Mouse (Mus musculus): ENCODE data around the gene Slc3a1. TPM values are rescaled to one million over a fixed set of nuclear protein-coding genes. Genes with fewer than 3 reads are reported as not detected.

Gene Slc3a1
- polyA plus RNA-seq, 1 experiment = 0.02 TPM

GRCm38 (mm10) chr17:85101751-85102150 lies 73.6 kb downstream of the Slc3a1 start:
- H3K36me3 ChIP-seq (ENCODE audit: control insufficient read depth, insufficient read depth) = peaks cover 17% of the 10 kb centered on the region
- H3K4me2 ChIP-seq (ENCODE audit: low read depth) = no peak overlapping the region
- H3K79me2 ChIP-seq (ENCODE audit: control insufficient read depth, insufficient read depth) = no peaks in the 10 kb centered on the region
- no peaks in the 10 kb centered on the region for H3K27me3 ChIP-seq (ENCODE audit: control insufficient read depth, insufficient read depth, insufficient read length)
- no peak overlapping the region for H3K4me3 ChIP-seq
- TF ChIP-seq POLR2AphosphoS2 (IDR thresholded peaks at IDR 0.05; ENCODE audit: insufficient read length, low read depth) = no peak
- TF ChIP-seq POLR2A (IDR thresholded peaks at IDR 0.05; ENCODE audit: insufficient read length, low read depth) = no peak
- TF ChIP-seq CEBPB (IDR thresholded peaks at IDR 0.05; ENCODE audit: insufficient read depth, poor library complexity, severe bottlenecking) = no peak
- no peak for TF ChIP-seq E2F4 (IDR thresholded peaks at IDR 0.05; ENCODE audit: insufficient read depth)
- TF ChIP-seq MYOG (IDR thresholded peaks at IDR 0.05; ENCODE audit: control insufficient read depth in 1 of 3, insufficient read depth in 1 of 3, insufficient read length in 2 of 3, low read depth in 2 of 3) = no peak
- no peak for TF ChIP-seq MYOD1 (IDR thresholded peaks at IDR 0.05; ENCODE audit: control insufficient read depth in 1 of 3, insufficient read length in 2 of 3, low read depth in 2 of 3)
- TF ChIP-seq REST (IDR thresholded peaks at IDR 0.05; ENCODE audit: insufficient read depth, insufficient read length) = no peak
- no peak for TF ChIP-seq TCF3 (IDR thresholded peaks at IDR 0.05; ENCODE audit: insufficient read length, low read depth)
- no peak for TF ChIP-seq SRF (IDR thresholded peaks at IDR 0.05; ENCODE audit: control insufficient read depth, insufficient read length, low read depth)
- TF ChIP-seq USF1 (IDR thresholded peaks at IDR 0.05; ENCODE audit: low read depth) = no peak
- TF ChIP-seq TCF12 (IDR thresholded peaks at IDR 0.05; ENCODE audit: insufficient read depth, poor library complexity, severe bottlenecking) = no peak
- TF ChIP-seq MAX (IDR thresholded peaks at IDR 0.05; ENCODE audit: low read depth) = no peak
- H3ac ChIP-seq (ENCODE audit: control insufficient read depth, insufficient read length) = no peak overlapping the region

- H3K4me2 ChIP-seq (ENCODE audit: low read depth) = no peak overlapping the region
- no peak overlapping the region for H3ac ChIP-seq (ENCODE audit: control insufficient read depth, insufficient read length)
- TF ChIP-seq TCF12 (IDR thresholded peaks at IDR 0.05; ENCODE audit: insufficient read depth, poor library complexity, severe bottlenecking) = no peak
- no peak for TF ChIP-seq REST (IDR thresholded peaks at IDR 0.05; ENCODE audit: insufficient read depth, insufficient read length)
- no peak for TF ChIP-seq POLR2A (IDR thresholded peaks at IDR 0.05; ENCODE audit: insufficient read length, low read depth)
- TF ChIP-seq TCF3 (IDR thresholded peaks at IDR 0.05; ENCODE audit: insufficient read length, low read depth) = no peak
- TF ChIP-seq CEBPB (IDR thresholded peaks at IDR 0.05; ENCODE audit: insufficient read depth, poor library complexity, severe bottlenecking) = no peak
- TF ChIP-seq POLR2AphosphoS2 (IDR thresholded peaks at IDR 0.05; ENCODE audit: insufficient read length, low read depth) = no peak
- no peak for TF ChIP-seq SRF (IDR thresholded peaks at IDR 0.05; ENCODE audit: control insufficient read depth, insufficient read length, low read depth)
- TF ChIP-seq MAX (IDR thresholded peaks at IDR 0.05; ENCODE audit: low read depth) = no peak
- TF ChIP-seq E2F4 (IDR thresholded peaks at IDR 0.05; ENCODE audit: insufficient read depth) = no peak
- TF ChIP-seq MYOD1 (IDR thresholded peaks at IDR 0.05; ENCODE audit: control insufficient read depth in 1 of 3, insufficient read length in 2 of 3, low read depth in 2 of 3) = no peak
- TF ChIP-seq USF1 (IDR thresholded peaks at IDR 0.05; ENCODE audit: low read depth) = no peak
- no peak for TF ChIP-seq MYOG (IDR thresholded peaks at IDR 0.05; ENCODE audit: control insufficient read depth in 1 of 3, insufficient read depth in 1 of 3, insufficient read length in 2 of 3, low read depth in 2 of 3)
- H3K79me2 ChIP-seq (ENCODE audit: control insufficient read depth, insufficient read depth) = no peaks in the 10 kb centered on the region
- no peaks in the 10 kb centered on the region for H3K27me3 ChIP-seq (ENCODE audit: control insufficient read depth, insufficient read depth, insufficient read length)
- no peak overlapping the region for H3K4me3 ChIP-seq
- H3K36me3 ChIP-seq (ENCODE audit: control insufficient read depth, insufficient read depth) = peaks cover 5% of the 10 kb centered on the region
Observed at GRCm38 (mm10) chr17:85103310-85103709, 75.1 kb downstream of the Slc3a1 start.

- no peaks in the 10 kb centered on the region for H3K36me3 ChIP-seq (ENCODE audit: control insufficient read depth, insufficient read depth)
- H3K4me2 ChIP-seq (ENCODE audit: low read depth) = no peak overlapping the region
- no peaks in the 10 kb centered on the region for H3K27me3 ChIP-seq (ENCODE audit: control insufficient read depth, insufficient read depth, insufficient read length)
- TF ChIP-seq TCF12 (IDR thresholded peaks at IDR 0.05; ENCODE audit: insufficient read depth, poor library complexity, severe bottlenecking) (no peak), POLR2A (IDR thresholded peaks at IDR 0.05; ENCODE audit: insufficient read length, low read depth) (no peak), MAX (IDR thresholded peaks at IDR 0.05; ENCODE audit: low read depth) (no peak), SRF (IDR thresholded peaks at IDR 0.05; ENCODE audit: control insufficient read depth, insufficient read length, low read depth) (no peak), USF1 (IDR thresholded peaks at IDR 0.05; ENCODE audit: low read depth) (no peak), REST (IDR thresholded peaks at IDR 0.05; ENCODE audit: insufficient read depth, insufficient read length) (no peak), POLR2AphosphoS2 (IDR thresholded peaks at IDR 0.05; ENCODE audit: insufficient read length, low read depth) (no peak), E2F4 (IDR thresholded peaks at IDR 0.05; ENCODE audit: insufficient read depth) (no peak), MYOG (IDR thresholded peaks at IDR 0.05; ENCODE audit: control insufficient read depth in 1 of 3, insufficient read depth in 1 of 3, insufficient read length in 2 of 3, low read depth in 2 of 3) (no peak), TCF3 (IDR thresholded peaks at IDR 0.05; ENCODE audit: insufficient read length, low read depth) (no peak)
- H3K4me3 ChIP-seq = no peak overlapping the region
- no peaks in the 10 kb centered on the region for H3K79me2 ChIP-seq (ENCODE audit: control insufficient read depth, insufficient read depth)
- no peak overlapping the region for H3ac ChIP-seq (ENCODE audit: control insufficient read depth, insufficient read length)
Observed at GRCm38 (mm10) chr17:85110640-85111039, 82.5 kb downstream of the Slc3a1 start.

- H3K36me3 ChIP-seq (ENCODE audit: control insufficient read depth, insufficient read depth) = no peaks in the 10 kb centered on the region
- TF ChIP-seq TCF3 (IDR thresholded peaks at IDR 0.05; ENCODE audit: insufficient read length, low read depth) (no peak), POLR2AphosphoS2 (IDR thresholded peaks at IDR 0.05; ENCODE audit: insufficient read length, low read depth) (no peak), CEBPB (IDR thresholded peaks at IDR 0.05; ENCODE audit: insufficient read depth, poor library complexity, severe bottlenecking) (no peak)
- no peaks in the 10 kb centered on the region for H3K79me2 ChIP-seq (ENCODE audit: control insufficient read depth, insufficient read depth)
- no peaks in the 10 kb centered on the region for H3K27me3 ChIP-seq (ENCODE audit: control insufficient read depth, insufficient read depth, insufficient read length)
- no peak overlapping the region for H3ac ChIP-seq (ENCODE audit: control insufficient read depth, insufficient read length)
- H3K4me2 ChIP-seq (ENCODE audit: low read depth) = no peak overlapping the region
- no peak overlapping the region for H3K4me3 ChIP-seq
Observed at GRCm38 (mm10) chr17:85113441-85113840, 85.3 kb downstream of the Slc3a1 start.

Other genes with a start within 250 kb of the Slc3a1 start
- 23.3 TPM for gene Lrpprc, start 237.6 kb upstream of the Slc3a1 start, polyA plus RNA-seq (2012; fragmentation: generic; extraction: Trizol)
- gene Ppm1b, start 71.6 kb upstream of the Slc3a1 start, polyA plus RNA-seq (2012; fragmentation: generic; extraction: Trizol) = 50.1 TPM
- gene Prepl, start 61.9 kb downstream of the Slc3a1 start, polyA plus RNA-seq (2012; fragmentation: generic; extraction: Trizol) = 39.2 TPM
- 1.4 TPM for gene Camkmt, start 62.2 kb downstream of the Slc3a1 start, polyA plus RNA-seq (2012; fragmentation: generic; extraction: Trizol)